Mouse (Mus musculus) liver, embryonic 11.5 days (tissue): ENCODE measurements at regions not wholly inside any gene's neighbourhood (a gene's known extent, or its start where the extent isn't known, plus 50 kb on each side); places are given as distances from the start of the nearest gene placed in this dataset.

Experiments
- ATAC-seq: fragments of 200-750 bp; cut with Nextera tagmentation; replicated peaks from 2 replicates; pipeline ENCODE4 v1.8.0; 2017; ENCODE audit warnings: moderate number of reproducible peaks, mild to moderate bottlenecking, moderate TSS enrichment, moderate library complexity; ENCODE audit not compliant: low FRiP score
- DNase-seq: peaks from one replicate; pipeline ENCODE4 v3.0.0-alpha.2; 2017; ENCODE audit warnings: low spot score
- H3K27ac ChIP-seq: fragments of 300-500 bp; sonication (generic); 2 replicates; pipeline ENCODE4 v1.5.1; 2014; ENCODE audit warnings: mild to moderate bottlenecking, low read depth, low read length, control low read depth
- H3K27me3 ChIP-seq: fragments of 300-500 bp; sonication (generic); replicated peaks from 2 replicates; pipeline ENCODE4 v1.6.1; 2014; ENCODE audit warnings: low read length, mixed read lengths; ENCODE audit not compliant: control insufficient read depth, insufficient read depth
- H3K36me3 ChIP-seq: fragments of 300-500 bp; sonication (generic); 2 replicates; pipeline ENCODE4 v1.6.1; 2014; ENCODE audit warnings: mild to moderate bottlenecking, low read length, moderate library complexity, mixed read lengths; ENCODE audit not compliant: control insufficient read depth, insufficient read depth
- H3K4me1 ChIP-seq: fragments of 300-500 bp; sonication (generic); replicated peaks from 2 replicates; pipeline ENCODE4 v1.6.1; 2014; ENCODE audit warnings: low read length, mixed read lengths; ENCODE audit not compliant: control insufficient read depth, insufficient read depth
- H3K4me2 ChIP-seq: fragments of 300-500 bp; sonication (generic); 2 replicates; pipeline ENCODE4 v1.6.1; 2014; ENCODE audit warnings: mild to moderate bottlenecking, control low read depth, moderate library complexity
- H3K4me3 ChIP-seq: fragments of 300-500 bp; sonication (generic); 2 replicates; pipeline ENCODE4 v1.5.1; 2014; ENCODE audit warnings: low read depth, low read length, control low read depth
- H3K9ac ChIP-seq: fragments of 300-500 bp; sonication (generic); 2 replicates; pipeline ENCODE4 v1.6.1; 2014; ENCODE audit warnings: low read depth, low read length, control low read depth
- H3K9me3 ChIP-seq: fragments of 300-500 bp; sonication (generic); 2 replicates; pipeline ENCODE4 v1.6.1; 2016; ENCODE audit warnings: low read length, inconsistent platforms, mixed read lengths; ENCODE audit not compliant: control insufficient read depth
- WGBS: fragments of 180-500 bp; shearing (Covaris S2); extraction: QIAGEN DNeasy Blood & Tissue Kit; methylation state at CpG from one replicate; pipeline ENCODE4 v1.1.7; 2014; 5-methylcytosine and 5-hydroxymethylcytosine counted together

GRCm38 (mm10) chr16:5829071-5829470 lies 56.1 kb upstream of the Rbfox1 start:
- Histone ChIP-seq H3K4me2 (no peak overlapping the region), H3K27me3 (no peaks in the 10 kb centered on the region), H3K4me3 (no peak overlapping the region), H3K36me3 (no peaks in the 10 kb centered on the region), H3K4me1 (no peaks in the 10 kb centered on the region), H3K27ac (no peak overlapping the region), H3K9me3 (no peaks in the 10 kb centered on the region), H3K9ac (no peak overlapping the region)
- ATAC-seq (no peak), DNase-seq (no peak)
- 64% methylated on average over 9 of the region's 9 CpGs for WGBS

- H3K9me3 ChIP-seq, result no peaks in the 10 kb centered on the region
- no peak overlapping the region for H3K4me2 ChIP-seq
- H3K27me3 ChIP-seq, result no peaks in the 10 kb centered on the region
- H3K4me1 ChIP-seq, result no peaks in the 10 kb centered on the region
- no peak overlapping the region for H3K27ac ChIP-seq
- H3K9ac ChIP-seq, result no peak overlapping the region
- 29% methylated on average over 1 of the region's 1 CpGs for WGBS
- DNase-seq, result no peak
- ATAC-seq, result no peak
- H3K36me3 ChIP-seq, result no peaks in the 10 kb centered on the region
- H3K4me3 ChIP-seq, result no peak overlapping the region
Measured at GRCm38 (mm10) chr16:5823316-5823715, 61.8 kb upstream of the Rbfox1 start.

GRCm38 (mm10) chr16:5817166-5817565 lies 68.0 kb upstream of the Rbfox1 start:
- H3K4me2 ChIP-seq, result no peak overlapping the region
- H3K27ac ChIP-seq, result no peak overlapping the region
- WGBS, result 53% methylated on average over 3 of the region's 3 CpGs
- H3K36me3 ChIP-seq, result no peaks in the 10 kb centered on the region
- ATAC-seq, result no peak
- no peaks in the 10 kb centered on the region for H3K27me3 ChIP-seq
- no peak for DNase-seq
- no peak overlapping the region for H3K9ac ChIP-seq
- no peak overlapping the region for H3K4me3 ChIP-seq
- H3K4me1 ChIP-seq, result no peaks in the 10 kb centered on the region
- H3K9me3 ChIP-seq, result no peaks in the 10 kb centered on the region

GRCm38 (mm10) chr16:5812245-5812820 lies 72.8 kb upstream of the Rbfox1 start:
- no peaks in the 10 kb centered on the region for H3K9me3 ChIP-seq
- DNase-seq (no peak), ATAC-seq (no peak)
- no peaks in the 10 kb centered on the region for H3K36me3 ChIP-seq
- WGBS, result 78% methylated on average over 2 of the region's 2 CpGs
- H3K27ac ChIP-seq, result no peak overlapping the region
- no peaks in the 10 kb centered on the region for H3K27me3 ChIP-seq
- no peak overlapping the region for H3K4me3 ChIP-seq
- H3K4me1 ChIP-seq, result no peaks in the 10 kb centered on the region
- H3K4me2 ChIP-seq, result no peak overlapping the region
- H3K9ac ChIP-seq, result no peak overlapping the region

GRCm38 (mm10) chr16:5811654-5811992 lies 73.5 kb upstream of the Rbfox1 start:
- Histone ChIP-seq H3K27ac (no peak overlapping the region), H3K27me3 (no peaks in the 10 kb centered on the region), H3K9me3 (no peaks in the 10 kb centered on the region), H3K36me3 (no peaks in the 10 kb centered on the region), H3K9ac (no peak overlapping the region), H3K4me1 (no peaks in the 10 kb centered on the region), H3K4me3 (no peak overlapping the region), H3K4me2 (no peak overlapping the region)
- ATAC-seq, result no peak
- 44% methylated on average over 2 of the region's 2 CpGs for WGBS
- no peak for DNase-seq

GRCm38 (mm10) chr16:5810986-5811653 lies 74.0 kb upstream of the Rbfox1 start:
- Histone ChIP-seq H3K4me3 (no peak overlapping the region), H3K9ac (no peak overlapping the region), H3K4me1 (no peaks in the 10 kb centered on the region), H3K36me3 (no peaks in the 10 kb centered on the region), H3K27ac (no peak overlapping the region), H3K9me3 (no peaks in the 10 kb centered on the region), H3K27me3 (no peaks in the 10 kb centered on the region), H3K4me2 (no peak overlapping the region)
- ATAC-seq (no peak), DNase-seq (no peak)
- WGBS, result 53% methylated on average over 10 of the region's 10 CpGs

GRCm38 (mm10) chr16:5798188-5798587 lies 87.0 kb upstream of the Rbfox1 start:
- H3K27me3 ChIP-seq, result no peaks in the 10 kb centered on the region
- no peaks in the 10 kb centered on the region for H3K36me3 ChIP-seq
- ATAC-seq, result no peak
- H3K9me3 ChIP-seq, result no peaks in the 10 kb centered on the region
- 70% methylated on average over 7 of the region's 7 CpGs for WGBS
- H3K9ac ChIP-seq, result no peak overlapping the region
- DNase-seq, result no peak
- no peaks in the 10 kb centered on the region for H3K4me1 ChIP-seq
- no peak overlapping the region for H3K4me3 ChIP-seq
- H3K27ac ChIP-seq, result no peak overlapping the region
- H3K4me2 ChIP-seq, result no peak overlapping the region

- ATAC-seq (no peak), DNase-seq (no peak)
- Histone ChIP-seq H3K27me3 (no peaks in the 10 kb centered on the region), H3K27ac (no peak overlapping the region), H3K9me3 (no peaks in the 10 kb centered on the region), H3K4me3 (no peak overlapping the region), H3K36me3 (no peaks in the 10 kb centered on the region), H3K9ac (no peak overlapping the region), H3K4me2 (no peak overlapping the region), H3K4me1 (no peaks in the 10 kb centered on the region)
- WGBS, result 35% methylated on average over 1 of the region's 1 CpGs
Measured at GRCm38 (mm10) chr16:5792216-5792615, 92.9 kb upstream of the Rbfox1 start.

GRCm38 (mm10) chr16:5790161-5790560 lies 95.0 kb upstream of the Rbfox1 start:
- H3K36me3 ChIP-seq, result no peaks in the 10 kb centered on the region
- no peak for DNase-seq
- H3K27me3 ChIP-seq, result no peaks in the 10 kb centered on the region
- WGBS, result 71% methylated on average over 3 of the region's 3 CpGs
- no peak overlapping the region for H3K4me3 ChIP-seq
- ATAC-seq, result no peak
- no peaks in the 10 kb centered on the region for H3K9me3 ChIP-seq
- no peak overlapping the region for H3K4me2 ChIP-seq
- H3K27ac ChIP-seq, result no peak overlapping the region
- no peaks in the 10 kb centered on the region for H3K4me1 ChIP-seq
- no peak overlapping the region for H3K9ac ChIP-seq
